Mouse (Mus musculus): ENCODE data around the gene Aaas. TPM values are rescaled to one million over a fixed set of nuclear protein-coding genes. Genes with fewer than 3 reads are reported as not detected.

The Aaas gene
- polyA plus RNA-seq (2014; fragmentation: Nextera tagmentation; extraction: Ambion mirVana), result 98.3 and 102 TPM in 2 replicates

DNA sequence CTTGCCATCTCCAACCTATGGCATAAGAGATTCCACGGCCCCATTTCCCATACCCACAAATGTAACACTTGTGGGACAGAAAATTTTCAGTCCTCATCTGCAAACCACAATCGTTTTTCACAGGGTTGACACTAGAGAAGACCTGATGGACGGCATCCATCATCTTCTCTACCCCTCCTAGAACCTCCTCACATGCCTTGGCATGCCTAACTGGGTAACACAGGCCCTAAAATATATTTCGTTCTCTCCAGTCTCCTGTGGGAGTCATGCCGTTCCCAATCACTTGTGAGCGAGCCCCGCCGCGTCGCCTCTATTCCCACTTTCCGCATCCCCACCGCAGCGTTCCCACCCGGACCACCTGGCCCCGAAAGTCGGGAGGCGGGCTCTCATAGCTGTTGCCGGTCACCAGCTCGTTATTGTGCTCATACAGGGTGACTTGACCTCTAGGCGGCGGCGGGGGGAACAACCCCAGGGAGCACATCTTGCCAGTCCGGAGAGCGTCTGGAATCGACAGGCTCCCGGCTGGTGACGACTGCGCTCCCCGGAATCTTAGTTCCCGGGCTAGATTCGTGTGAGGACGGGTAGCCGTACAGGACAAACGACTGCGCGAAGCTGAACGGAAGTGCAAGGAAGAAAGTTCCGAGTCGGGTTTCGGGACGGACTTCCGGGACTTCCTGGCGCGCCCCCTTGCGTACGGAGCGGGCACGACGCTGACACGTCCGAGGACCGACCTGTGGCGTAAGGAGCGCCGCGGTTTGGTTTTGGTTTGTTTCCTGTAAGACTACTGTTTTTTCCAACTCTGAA, at the start of gene Aaas:
Gene Aaas (minus strand): TSS at position 634 of the 804 bp plus-strand sequence.
- DNase-seq (ENCODE audit: low spot score) (peak; percentile 98), ATAC-seq (replicated peaks; ENCODE audit: insufficient number of reproducible peaks, low FRiP score, low TSS enrichment, low read depth) (peak; percentile 81)
- H3K27ac ChIP-seq (replicated peaks; ENCODE audit: low read depth, low read length), result peak within 1 kb of the TSS; percentile 66
- H3K27me3 ChIP-seq (ENCODE audit: control insufficient read depth, insufficient read depth, low read length), result no peaks in the 10 kb centered on the region
- no peaks in the 10 kb centered on the region for H3K9me3 ChIP-seq (replicated peaks; ENCODE audit: control insufficient read depth, low read length)
- peak within 1 kb of the TSS; percentile 75 for H3K4me3 ChIP-seq (ENCODE audit: low read depth, low read length)
- no peaks in the 10 kb centered on the region; the same call in 1 of the 2 replicates for H3K4me1 ChIP-seq (ENCODE audit: control insufficient read depth, insufficient read depth, low read length)
- WGBS, result under 1% methylated on average over 56 of the region's 56 CpGs
- H3K4me2 ChIP-seq (ENCODE audit: low read depth, low read length), result peak within 1 kb of the TSS; percentile 57
- peaks cover 5% of the 10 kb centered on the region for H3K36me3 ChIP-seq (replicated peaks; ENCODE audit: control insufficient read depth, insufficient read depth, low read depth, low read length)
- H3K9ac ChIP-seq (replicated peaks; ENCODE audit: low read length), result peak within 1 kb of the TSS; percentile 83

DNA sequence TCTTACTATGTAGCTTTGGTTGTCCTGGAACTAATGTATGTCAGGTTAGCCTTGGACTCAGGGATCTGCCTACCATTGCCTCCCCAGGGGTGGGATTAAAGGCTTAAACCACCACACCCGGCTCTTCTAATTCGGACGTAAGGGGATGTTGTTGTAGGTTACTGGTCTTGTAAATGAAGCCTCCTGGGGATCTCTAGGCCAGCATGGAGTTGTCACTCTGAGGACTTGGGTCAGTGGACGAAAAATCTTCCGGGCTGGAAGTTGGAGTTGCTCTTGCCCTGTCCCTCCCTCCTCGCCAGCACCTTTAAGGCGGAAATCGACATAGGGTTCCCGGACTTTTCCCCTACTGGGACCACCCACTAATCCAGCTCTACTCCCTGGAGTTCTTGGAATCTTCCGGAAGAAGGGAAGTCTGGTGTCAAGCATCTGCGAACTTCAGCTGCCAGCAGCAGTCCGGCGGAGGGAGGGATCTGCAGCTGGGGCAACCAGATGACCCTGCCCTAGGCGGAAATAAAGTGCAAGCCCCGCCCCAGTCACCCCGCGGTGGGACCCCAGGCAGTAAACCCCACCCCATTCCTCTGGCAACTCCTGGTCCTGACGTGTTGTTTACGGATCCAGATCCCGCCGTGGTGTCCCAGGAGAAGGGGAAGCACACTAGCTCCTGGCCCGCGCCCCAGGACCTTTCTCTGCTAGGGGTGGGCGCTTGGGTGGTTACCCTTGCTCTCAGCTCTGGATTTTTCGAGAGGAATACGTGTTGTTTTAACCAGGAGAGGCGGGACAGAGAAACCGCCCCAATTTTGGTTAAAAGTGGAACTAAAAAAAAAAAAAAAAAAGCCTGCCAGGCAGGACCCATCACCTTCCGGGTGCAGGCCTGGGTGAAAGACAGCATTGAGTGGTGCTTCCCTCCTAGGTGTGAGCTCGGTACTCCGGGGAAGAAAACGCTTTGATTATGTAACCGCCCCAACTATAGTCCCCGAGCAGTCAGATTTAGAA, 49.0 kb upstream of the Aaas start:
- no peaks in the 10 kb centered on the region for H3K36me3 ChIP-seq (replicated peaks; ENCODE audit: control insufficient read depth, insufficient read depth, low read depth, low read length)
- DNase-seq (ENCODE audit: low spot score), result peak; percentile 81
- H3K4me1 ChIP-seq (ENCODE audit: control insufficient read depth, insufficient read depth, low read length), result no peaks in the 10 kb centered on the region; the same call in 1 of the 2 replicates
- 3% methylated on average over 34 of the region's 34 CpGs for WGBS
- no peaks in the 10 kb centered on the region for H3K27me3 ChIP-seq (ENCODE audit: control insufficient read depth, insufficient read depth, low read length)
- H3K4me3 ChIP-seq (ENCODE audit: low read depth, low read length), result peak overlapping the region; percentile 34
- no peaks in the 10 kb centered on the region for H3K9me3 ChIP-seq (replicated peaks; ENCODE audit: control insufficient read depth, low read length)
- peak overlapping the region; percentile 65 for H3K9ac ChIP-seq (replicated peaks; ENCODE audit: low read length)
- ATAC-seq (replicated peaks; ENCODE audit: insufficient number of reproducible peaks, low FRiP score, low TSS enrichment, low read depth), result peak; percentile 80; the same call in 1 of the 2 replicates
- peak overlapping the region; percentile 63 for H3K27ac ChIP-seq (replicated peaks; ENCODE audit: low read depth, low read length)
- H3K4me2 ChIP-seq (ENCODE audit: low read depth, low read length), result peak overlapping the region; percentile 70

DNA sequence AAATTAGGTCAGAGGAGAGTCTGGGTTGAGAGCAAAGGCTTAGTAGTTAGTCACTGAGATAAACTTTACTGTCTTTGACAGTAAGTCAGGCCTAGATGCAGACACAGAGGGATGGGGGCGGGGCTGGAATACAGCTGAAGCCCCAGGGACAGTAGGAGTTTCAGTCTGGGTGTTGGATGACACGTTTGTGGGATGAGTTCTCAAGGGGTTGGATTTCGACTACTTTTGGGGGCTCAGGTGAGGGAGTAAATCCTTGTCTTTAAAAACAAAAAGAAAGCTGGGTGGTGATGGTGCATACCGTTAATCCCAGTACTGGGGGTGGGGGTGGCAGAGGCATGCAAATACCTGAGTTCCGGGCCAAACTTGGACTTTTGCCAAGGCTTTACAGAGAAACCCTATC, 48.1 kb upstream of the Aaas start:
- no peak for ATAC-seq (replicated peaks; ENCODE audit: insufficient number of reproducible peaks, low FRiP score, low TSS enrichment, low read depth)
- DNase-seq (ENCODE audit: low spot score), result peak; percentile 14
- no peak overlapping the region for H3K27ac ChIP-seq (replicated peaks; ENCODE audit: low read depth, low read length)
- H3K27me3 ChIP-seq (ENCODE audit: control insufficient read depth, insufficient read depth, low read length), result no peaks in the 10 kb centered on the region
- WGBS, result 22% methylated on average over 5 of the region's 5 CpGs
- H3K36me3 ChIP-seq (replicated peaks; ENCODE audit: control insufficient read depth, insufficient read depth, low read depth, low read length), result no peaks in the 10 kb centered on the region
- H3K9me3 ChIP-seq (replicated peaks; ENCODE audit: control insufficient read depth, low read length), result no peaks in the 10 kb centered on the region
- no peaks in the 10 kb centered on the region; the same call in 1 of the 2 replicates for H3K4me1 ChIP-seq (ENCODE audit: control insufficient read depth, insufficient read depth, low read length)
- H3K4me2 ChIP-seq (ENCODE audit: low read depth, low read length), result no peak overlapping the region
- no peak overlapping the region for H3K4me3 ChIP-seq (ENCODE audit: low read depth, low read length)
- no peak overlapping the region for H3K9ac ChIP-seq (replicated peaks; ENCODE audit: low read length)

DNA sequence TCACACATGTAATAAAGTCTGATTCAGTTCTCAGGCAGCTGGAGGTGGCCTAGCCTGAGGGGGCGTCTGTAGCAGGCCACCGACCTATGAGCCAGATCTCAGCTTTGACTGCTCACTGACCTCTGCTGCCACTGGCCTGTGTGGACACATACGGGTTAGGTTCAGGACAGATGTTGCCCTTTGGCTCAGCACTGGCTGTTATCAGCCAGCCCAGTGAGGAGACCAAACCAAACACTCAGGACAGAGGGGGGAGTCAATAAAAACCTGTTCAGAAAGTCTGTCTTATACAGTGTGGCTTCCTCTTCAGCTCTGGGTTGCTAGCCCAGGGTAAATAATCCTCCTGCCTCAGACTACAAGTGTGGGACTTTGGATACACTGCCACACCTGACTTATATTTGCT, 44.5 kb upstream of the Aaas start:
- H3K4me1 ChIP-seq (ENCODE audit: control insufficient read depth, insufficient read depth, low read length), result no peaks in the 10 kb centered on the region; the same call in 1 of the 2 replicates
- no peak for DNase-seq (ENCODE audit: low spot score)
- no peaks in the 10 kb centered on the region for H3K9me3 ChIP-seq (replicated peaks; ENCODE audit: control insufficient read depth, low read length)
- no peaks in the 10 kb centered on the region for H3K36me3 ChIP-seq (replicated peaks; ENCODE audit: control insufficient read depth, insufficient read depth, low read depth, low read length)
- no peak overlapping the region for H3K9ac ChIP-seq (replicated peaks; ENCODE audit: low read length)
- ATAC-seq (replicated peaks; ENCODE audit: insufficient number of reproducible peaks, low FRiP score, low TSS enrichment, low read depth), result 0 out of 2 replicates have a peak, but pooled peaks have one; percentile 25
- 4% methylated on average over 3 of the region's 3 CpGs for WGBS
- H3K4me2 ChIP-seq (ENCODE audit: low read depth, low read length), result no peak overlapping the region
- H3K27ac ChIP-seq (replicated peaks; ENCODE audit: low read depth, low read length), result no peak overlapping the region
- H3K27me3 ChIP-seq (ENCODE audit: control insufficient read depth, insufficient read depth, low read length), result no peaks in the 10 kb centered on the region
- H3K4me3 ChIP-seq (ENCODE audit: low read depth, low read length), result no peak overlapping the region

DNA sequence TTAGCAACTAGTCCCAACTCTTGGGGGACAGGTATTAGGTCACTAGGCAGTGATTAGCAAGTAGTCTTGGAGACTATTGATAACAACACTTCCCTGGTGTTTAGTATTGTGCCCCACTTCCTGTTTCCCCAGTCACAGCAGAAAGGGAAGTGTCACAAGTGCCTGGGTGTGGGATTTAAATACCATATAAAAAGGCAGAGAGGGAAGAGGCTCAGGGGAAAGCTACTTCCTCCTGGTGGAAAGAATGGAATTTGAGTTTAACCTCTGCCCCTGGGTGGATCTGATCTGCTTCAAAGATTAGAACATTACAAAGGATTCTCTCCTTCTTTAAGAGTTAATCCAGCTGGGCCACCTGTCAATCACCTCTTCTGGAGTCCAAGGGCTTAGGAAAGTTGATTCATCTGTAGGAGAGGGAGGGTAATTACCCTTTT, 43.0 kb upstream of the Aaas start:
- H3K4me3 ChIP-seq (ENCODE audit: low read depth, low read length), result no peak overlapping the region
- no peaks in the 10 kb centered on the region for H3K36me3 ChIP-seq (replicated peaks; ENCODE audit: control insufficient read depth, insufficient read depth, low read depth, low read length)
- no peaks in the 10 kb centered on the region for H3K27me3 ChIP-seq (ENCODE audit: control insufficient read depth, insufficient read depth, low read length)
- no peak for ATAC-seq (replicated peaks; ENCODE audit: insufficient number of reproducible peaks, low FRiP score, low TSS enrichment, low read depth)
- H3K4me2 ChIP-seq (ENCODE audit: low read depth, low read length), result no peak overlapping the region
- no peak overlapping the region for H3K27ac ChIP-seq (replicated peaks; ENCODE audit: low read depth, low read length)
- H3K9ac ChIP-seq (replicated peaks; ENCODE audit: low read length), result no peak overlapping the region
- DNase-seq (ENCODE audit: low spot score), result peak; percentile 40
- H3K9me3 ChIP-seq (replicated peaks; ENCODE audit: control insufficient read depth, low read length), result no peaks in the 10 kb centered on the region
- no peaks in the 10 kb centered on the region; the same call in 1 of the 2 replicates for H3K4me1 ChIP-seq (ENCODE audit: control insufficient read depth, insufficient read depth, low read length)

DNA sequence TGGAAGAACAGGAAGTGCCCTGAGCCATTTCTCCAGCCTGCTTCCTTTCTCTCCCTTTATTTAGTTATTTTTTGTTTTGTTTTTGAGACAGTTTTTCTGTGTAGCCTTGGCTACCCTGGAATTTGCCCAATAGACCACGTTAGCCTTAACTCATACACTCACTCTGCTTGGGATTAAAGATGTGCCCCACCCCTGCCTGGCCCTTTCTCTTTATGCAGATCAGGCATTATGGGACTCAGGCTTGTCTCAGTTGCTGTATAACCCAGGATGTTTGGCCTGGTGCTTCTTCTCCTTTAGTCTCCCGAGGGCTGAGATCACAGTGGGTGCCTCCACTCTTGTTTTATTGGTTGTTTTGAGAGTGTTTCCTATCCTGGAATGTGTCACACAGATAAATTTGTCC, 41.9 kb upstream of the Aaas start:
- DNase-seq (ENCODE audit: low spot score) (no peak), ATAC-seq (replicated peaks; ENCODE audit: insufficient number of reproducible peaks, low FRiP score, low TSS enrichment, low read depth) (no peak)
- no peaks in the 10 kb centered on the region for H3K4me1 ChIP-seq (ENCODE audit: control insufficient read depth, insufficient read depth, low read length)
- 51% methylated on average over 2 of the region's 2 CpGs for WGBS
- H3K4me2 ChIP-seq (ENCODE audit: low read depth, low read length), result no peak overlapping the region
- H3K9me3 ChIP-seq (replicated peaks; ENCODE audit: control insufficient read depth, low read length), result no peaks in the 10 kb centered on the region
- no peaks in the 10 kb centered on the region for H3K27me3 ChIP-seq (ENCODE audit: control insufficient read depth, insufficient read depth, low read length)
- H3K27ac ChIP-seq (replicated peaks; ENCODE audit: low read depth, low read length), result no peak overlapping the region
- no peak overlapping the region for H3K9ac ChIP-seq (replicated peaks; ENCODE audit: low read length)
- H3K4me3 ChIP-seq (ENCODE audit: low read depth, low read length), result no peak overlapping the region
- H3K36me3 ChIP-seq (replicated peaks; ENCODE audit: control insufficient read depth, insufficient read depth, low read depth, low read length), result no peaks in the 10 kb centered on the region

DNA sequence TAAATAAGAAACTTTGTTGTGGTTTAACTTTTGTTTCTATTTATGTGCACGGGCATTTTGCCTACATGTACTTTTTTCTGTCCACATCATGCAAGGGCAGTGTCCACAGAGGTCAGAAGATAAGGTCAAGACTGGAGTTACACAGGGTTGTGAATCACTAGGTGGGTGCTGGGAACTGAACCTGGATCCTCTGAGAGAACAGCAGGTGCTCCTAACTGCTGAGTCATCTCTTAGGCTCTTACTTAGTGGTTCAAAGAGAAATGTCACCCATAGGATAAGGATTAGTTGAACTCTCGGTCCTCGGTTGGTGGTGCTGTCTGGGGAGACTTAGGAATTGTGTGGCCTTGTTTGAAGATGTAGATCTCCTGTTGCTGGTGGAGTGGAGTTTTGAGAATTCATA, 38.4 kb upstream of the Aaas start:
- no peak overlapping the region for H3K9ac ChIP-seq (replicated peaks; ENCODE audit: low read length)
- no peak overlapping the region for H3K4me2 ChIP-seq (ENCODE audit: low read depth, low read length)
- H3K9me3 ChIP-seq (replicated peaks; ENCODE audit: control insufficient read depth, low read length), result no peaks in the 10 kb centered on the region
- DNase-seq (ENCODE audit: low spot score), result no peak
- 83% methylated on average over 3 of the region's 3 CpGs for WGBS
- no peak overlapping the region for H3K27ac ChIP-seq (replicated peaks; ENCODE audit: low read depth, low read length)
- no peak for ATAC-seq (replicated peaks; ENCODE audit: insufficient number of reproducible peaks, low FRiP score, low TSS enrichment, low read depth)
- H3K36me3 ChIP-seq (replicated peaks; ENCODE audit: control insufficient read depth, insufficient read depth, low read depth, low read length), result no peaks in the 10 kb centered on the region
- H3K27me3 ChIP-seq (ENCODE audit: control insufficient read depth, insufficient read depth, low read length), result no peaks in the 10 kb centered on the region
- no peak overlapping the region for H3K4me3 ChIP-seq (ENCODE audit: low read depth, low read length)
- H3K4me1 ChIP-seq (ENCODE audit: control insufficient read depth, insufficient read depth, low read length), result no peaks in the 10 kb centered on the region
